Mouse (Mus musculus) kidney, postnatal 0 days (tissue): Measurements from ENCODE around the gene Frrs1. TPM values are rescaled to one million over a fixed set of nuclear protein-coding genes. Genes with fewer than 3 reads are reported as not detected.

Experiments
- ATAC-seq: fragments of 200-750 bp; cut with Nextera tagmentation; replicated peaks from 2 replicates; pipeline ENCODE4 v1.8.0; 2017; ENCODE audit warnings: low read depth, moderate number of reproducible peaks, moderate TSS enrichment, moderate library complexity; ENCODE audit not compliant: low FRiP score
- DNase-seq: peaks from one replicate; pipeline ENCODE4 v3.0.0-alpha.2; 2016; ENCODE audit warnings: low spot score
- H3K27ac ChIP-seq: fragments of 300-500 bp; sonication (generic); 2 replicates; pipeline ENCODE4 v1.5.1; 2014; ENCODE audit warnings: mild to moderate bottlenecking
- H3K27me3 ChIP-seq: fragments of 300-500 bp; sonication (generic); 2 replicates; pipeline ENCODE4 v1.6.1; 2014; ENCODE audit warnings: low read length, mixed read lengths; ENCODE audit not compliant: insufficient read depth
- H3K36me3 ChIP-seq: fragments of 300-500 bp; sonication (generic); 2 replicates; pipeline ENCODE4 v1.6.1; 2014; ENCODE audit warnings: low read length, mixed read lengths; ENCODE audit not compliant: insufficient read depth
- H3K4me1 ChIP-seq: fragments of 300-500 bp; sonication (generic); replicated peaks from 2 replicates; pipeline ENCODE4 v1.6.1; 2014; ENCODE audit warnings: antibody characterized with exemption, low read length, mixed read lengths; ENCODE audit not compliant: insufficient read depth
- H3K4me2 ChIP-seq: fragments of 300-500 bp; sonication (generic); 2 replicates; pipeline ENCODE4 v1.6.1; 2014; ENCODE audit warnings: mild to moderate bottlenecking, low read length, moderate library complexity, mixed read lengths
- H3K4me3 ChIP-seq: fragments of 300-500 bp; sonication (generic); replicated peaks from 2 replicates; pipeline ENCODE4 v1.5.1; 2014; ENCODE audit warnings: low read depth, low read length
- H3K9ac ChIP-seq: fragments of 300-500 bp; sonication (generic); 2 replicates; pipeline ENCODE4 v1.6.1; 2014; ENCODE audit warnings: low read depth, low read length
- H3K9me3 ChIP-seq: fragments of 300-500 bp; sonication (generic); replicated peaks from 2 replicates; pipeline ENCODE4 v1.6.1; 2016; ENCODE audit warnings: low read length, inconsistent platforms, mixed read lengths
- CTCF ChIP-seq: IDR thresholded peaks from 2 replicates; pipeline ENCODE4 v1.5.1; 2016; ENCODE audit warnings: antibody characterized with exemption, low read depth, mild to moderate bottlenecking, moderate library complexity
- WGBS: fragments of 180-500 bp; shearing (Covaris S2); extraction: QIAGEN DNeasy Blood & Tissue Kit; methylation state at CpG from one replicate; pipeline ENCODE4 v1.1.7; 2014; 5-methylcytosine and 5-hydroxymethylcytosine counted together
- polyA plus RNA-seq: library from polyadenylated mRNA; unstranded; fragments of >200 nt; fragmentation: Nextera tagmentation; extraction: Ambion mirVana; gene quantifications from 2 replicates; pipeline ENCODE4 v1.2.1, GENCODE M21; 2015

The Frrs1 gene
- polyA plus RNA-seq, 1 experiment from 2014 or later: 21.7 TPM

DNA sequence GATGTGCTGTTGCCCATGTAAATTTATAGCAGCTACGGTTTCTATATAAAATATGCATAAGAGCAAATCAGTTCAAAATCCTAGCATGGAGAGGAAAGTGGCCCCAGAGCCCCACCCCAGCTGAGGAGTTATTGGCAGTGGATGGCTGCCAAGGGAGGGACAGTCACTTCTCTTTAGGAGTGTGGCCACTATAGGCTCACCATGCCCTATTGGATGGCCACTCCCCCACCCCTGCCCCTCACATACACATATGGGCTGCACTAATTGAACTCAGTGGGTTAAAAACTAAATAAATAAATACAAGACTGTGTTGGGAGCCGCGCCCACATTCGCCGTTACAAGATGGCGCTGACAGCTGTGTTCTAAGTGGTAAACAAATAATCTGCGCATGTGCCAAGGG lies 42.0 kb upstream of the Frrs1 start:
- no peak for DNase-seq
- H3K4me1 ChIP-seq: no peaks in the 10 kb centered on the region
- no peak overlapping the region for H3K27ac ChIP-seq
- no peak for ATAC-seq
- no peaks in the 10 kb centered on the region for H3K27me3 ChIP-seq
- no peak overlapping the region for H3K4me3 ChIP-seq
- TF ChIP-seq CTCF: no peak
- H3K4me2 ChIP-seq: no peak overlapping the region
- no peaks in the 10 kb centered on the region for H3K36me3 ChIP-seq
- WGBS: 90% methylated on average over 6 of the region's 7 CpGs
- H3K9ac ChIP-seq: no peak overlapping the region
- H3K9me3 ChIP-seq: no peaks in the 10 kb centered on the region

GRCm38 (mm10) chr3:116826471-116827215 lies 32.6 kb upstream of the Frrs1 start:
- Histone ChIP-seq H3K27ac (no peak overlapping the region), H3K4me3 (no peak overlapping the region), H3K36me3 (no peaks in the 10 kb centered on the region), H3K9me3 (no peaks in the 10 kb centered on the region), H3K4me2 (no peak overlapping the region), H3K27me3 (no peaks in the 10 kb centered on the region), H3K9ac (no peak overlapping the region), H3K4me1 (no peaks in the 10 kb centered on the region)
- 70% methylated on average over 4 of the region's 4 CpGs for WGBS
- no peak for DNase-seq
- ATAC-seq: no peak
- TF ChIP-seq CTCF: no peak

- H3K4me1 ChIP-seq: no peaks in the 10 kb centered on the region
- H3K27me3 ChIP-seq: no peaks in the 10 kb centered on the region
- ATAC-seq (no peak), DNase-seq (no peak)
- WGBS: 90% methylated on average over 10 of the region's 10 CpGs
- no peaks in the 10 kb centered on the region for H3K36me3 ChIP-seq
- no peak overlapping the region for H3K4me3 ChIP-seq
- TF ChIP-seq CTCF: no peak
- H3K27ac ChIP-seq: no peak overlapping the region
- H3K4me2 ChIP-seq: no peak overlapping the region
- no peak overlapping the region for H3K9ac ChIP-seq
- H3K9me3 ChIP-seq: no peaks in the 10 kb centered on the region
These were observed 29.9 kb upstream of the Frrs1 start for GRCm38 (mm10) chr3:116829274-116829920.

- Histone ChIP-seq H3K27me3 (no peaks in the 10 kb centered on the region), H3K36me3 (no peaks in the 10 kb centered on the region), H3K9ac (no peak overlapping the region), H3K4me2 (no peak overlapping the region), H3K27ac (no peak overlapping the region), H3K9me3 (no peaks in the 10 kb centered on the region), H3K4me1 (no peaks in the 10 kb centered on the region), H3K4me3 (no peak overlapping the region)
- 76% methylated on average over 5 of the region's 5 CpGs for WGBS
- DNase-seq: no peak
- ATAC-seq: no peak
- no peak for TF ChIP-seq CTCF
These were observed 27.9 kb upstream of the Frrs1 start for GRCm38 (mm10) chr3:116831324-116831723.

- Histone ChIP-seq H3K27me3 (no peaks in the 10 kb centered on the region), H3K9ac (no peak overlapping the region), H3K9me3 (no peaks in the 10 kb centered on the region), H3K4me3 (no peak overlapping the region), H3K27ac (no peak overlapping the region), H3K4me2 (no peak overlapping the region), H3K36me3 (no peaks in the 10 kb centered on the region), H3K4me1 (no peaks in the 10 kb centered on the region)
- DNase-seq (no peak), ATAC-seq (no peak)
- 80% methylated on average over 7 of the region's 7 CpGs for WGBS
- TF ChIP-seq CTCF: no peak
These were observed 26.5 kb upstream of the Frrs1 start for GRCm38 (mm10) chr3:116832526-116833310.

- Histone ChIP-seq H3K27ac (no peak overlapping the region), H3K9ac (no peak overlapping the region), H3K4me3 (no peak overlapping the region), H3K9me3 (no peaks in the 10 kb centered on the region), H3K36me3 (no peaks in the 10 kb centered on the region), H3K27me3 (no peaks in the 10 kb centered on the region), H3K4me1 (no peaks in the 10 kb centered on the region), H3K4me2 (no peak overlapping the region)
- ATAC-seq (no peak), DNase-seq (no peak)
- no peak for TF ChIP-seq CTCF
- WGBS: 80% methylated on average over 4 of the region's 4 CpGs
These were observed 25.8 kb upstream of the Frrs1 start for GRCm38 (mm10) chr3:116833491-116833890.
